Mouse (Mus musculus): ENCODE measurements around the gene Itgb2.

Itgb2 gene

GRCm38 (mm10) chr10:77530140-77530539, at the start of gene Itgb2:
Gene Itgb2, plus strand, starts transcription at chr10:77530252.
- no peak for DNase-seq (ENCODE audit: low spot score in 2 of 2)

DNA sequence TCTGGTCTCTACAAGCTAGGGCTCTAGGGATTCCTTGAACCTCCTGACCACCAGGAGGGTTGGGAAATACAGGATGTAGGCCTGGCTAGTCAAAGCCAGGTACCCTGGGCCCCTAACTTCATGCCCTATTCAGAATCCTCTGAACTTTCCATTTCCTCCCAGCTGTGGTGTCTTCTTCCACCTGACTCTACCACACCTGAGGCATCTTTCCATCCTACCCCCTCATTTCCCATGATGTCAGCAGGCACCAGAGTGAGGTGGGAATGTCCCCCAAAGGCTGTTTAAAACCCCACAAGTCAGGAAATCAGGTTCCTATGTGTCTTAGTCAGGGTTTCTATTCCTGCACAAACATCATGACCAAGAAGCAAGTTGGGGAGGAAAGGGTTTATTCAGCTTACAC, 48.2 kb upstream of the Itgb2 start:
- no peak for DNase-seq (ENCODE audit: low spot score in 2 of 2)

GRCm38 (mm10) chr10:77484205-77484935, 45.7 kb upstream of the Itgb2 start:
- DNase-seq (ENCODE audit: low spot score in 2 of 2), result no peak

- no peak for DNase-seq (ENCODE audit: low spot score in 2 of 2)
These were observed 44.3 kb upstream of the Itgb2 start for GRCm38 (mm10) chr10:77485786-77486185.

GRCm38 (mm10) chr10:77488168-77488567, 41.9 kb upstream of the Itgb2 start:
- DNase-seq (ENCODE audit: low spot score in 2 of 2), result no peak

DNA sequence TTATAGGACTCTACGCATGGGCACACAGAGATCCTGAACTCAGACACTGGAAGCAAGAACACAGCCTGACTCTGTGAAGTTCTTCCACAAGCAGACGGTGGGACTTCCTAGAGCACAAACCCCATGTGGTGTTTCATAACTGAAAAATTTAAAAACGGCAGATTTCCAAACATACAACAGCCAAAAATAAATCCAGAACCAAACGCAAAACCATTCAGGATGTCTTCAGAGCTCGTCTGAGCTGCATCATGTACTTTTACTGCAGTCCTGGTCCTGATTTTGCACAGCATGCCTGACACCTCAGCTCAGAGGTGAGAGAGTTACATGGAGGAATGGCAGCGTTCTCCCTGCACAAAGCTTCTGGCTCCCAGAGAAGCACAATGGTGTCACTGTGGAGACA, 38.5 kb upstream of the Itgb2 start:
- no peak for DNase-seq (ENCODE audit: low spot score in 2 of 2)

- no peak for DNase-seq (ENCODE audit: low spot score in 2 of 2)
These were observed 37.2 kb upstream of the Itgb2 start for GRCm38 (mm10) chr10:77492885-77493284.

- DNase-seq (ENCODE audit: low spot score in 2 of 2), result no peak
These were observed 32.9 kb upstream of the Itgb2 start for GRCm38 (mm10) chr10:77497185-77497584.

GRCm38 (mm10) chr10:77498254-77498653, 31.8 kb upstream of the Itgb2 start:
- DNase-seq (ENCODE audit: low spot score in 2 of 2), result no peak

- no peak for DNase-seq (ENCODE audit: low spot score in 2 of 2)
These were observed 29.4 kb upstream of the Itgb2 start for GRCm38 (mm10) chr10:77500636-77501035.

- DNase-seq (ENCODE audit: low spot score in 2 of 2), result no peak
These were observed 26.8 kb upstream of the Itgb2 start for GRCm38 (mm10) chr10:77502967-77503922.

DNA sequence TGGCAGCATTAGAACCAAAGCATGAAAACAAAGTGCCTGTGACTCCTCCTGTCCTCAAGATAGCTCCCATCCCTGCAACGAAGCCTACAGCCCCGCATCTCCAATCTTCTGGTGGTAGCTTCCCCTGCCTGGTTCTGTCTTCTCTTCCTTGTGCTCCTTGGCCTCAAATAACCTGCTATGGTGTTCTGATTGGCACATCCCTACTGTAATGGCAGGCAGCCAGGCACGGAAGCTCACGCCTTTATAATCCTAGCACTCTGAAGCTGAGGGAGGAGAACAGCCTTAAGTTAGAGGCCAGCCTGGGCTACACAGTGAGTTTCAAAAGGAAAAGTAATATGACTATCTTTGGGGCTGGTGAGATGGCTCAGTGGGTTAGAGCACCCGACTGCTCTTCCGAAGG, 25.9 kb upstream of the Itgb2 start:
- no peak for DNase-seq (ENCODE audit: low spot score in 2 of 2)

DNA sequence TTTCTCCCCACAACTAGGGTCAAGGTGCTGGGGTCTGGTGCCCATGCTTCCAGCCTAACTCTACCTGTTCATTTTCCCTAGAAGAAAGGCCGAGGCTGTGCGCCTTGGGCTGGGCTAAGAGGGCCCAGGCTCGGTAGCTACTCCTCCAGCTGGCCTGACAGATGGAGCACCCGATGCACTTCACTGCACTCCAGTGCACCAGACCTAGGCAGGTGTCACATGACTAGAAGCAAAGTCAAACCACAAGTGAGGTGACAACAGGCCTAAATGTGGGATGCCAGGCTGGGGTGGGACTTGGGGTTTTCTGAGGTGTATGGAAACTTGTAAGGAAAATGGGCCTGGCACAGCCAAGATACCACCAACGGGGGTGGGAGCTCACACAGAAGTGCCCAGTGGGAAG, 23.5 kb upstream of the Itgb2 start:
- no peak for DNase-seq (ENCODE audit: low spot score in 2 of 2)

- no peak for DNase-seq (ENCODE audit: low spot score in 2 of 2)
These were observed 23.0 kb upstream of the Itgb2 start for GRCm38 (mm10) chr10:77506961-77507577.

DNA sequence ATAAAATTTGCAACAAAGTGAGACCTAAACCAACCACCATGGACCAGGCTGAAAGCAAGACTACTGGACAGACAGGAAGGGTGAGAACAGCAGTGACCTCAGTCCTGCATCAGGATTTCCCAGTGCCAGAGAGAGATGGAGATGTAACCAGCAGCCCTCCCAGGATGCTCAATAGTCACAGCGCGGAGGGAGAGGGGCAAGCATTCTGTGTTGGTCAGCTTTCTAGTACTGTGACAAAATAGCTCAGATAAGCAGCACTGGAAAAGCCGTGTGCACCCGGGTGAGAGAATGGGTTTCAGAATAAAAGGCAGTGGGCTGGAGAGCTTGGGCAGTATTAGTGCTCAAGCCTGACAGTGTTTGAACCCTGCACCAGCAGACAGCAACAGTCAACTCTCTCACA, 22.3 kb upstream of the Itgb2 start:
- DNase-seq (ENCODE audit: low spot score in 2 of 2), result no peak

DNA sequence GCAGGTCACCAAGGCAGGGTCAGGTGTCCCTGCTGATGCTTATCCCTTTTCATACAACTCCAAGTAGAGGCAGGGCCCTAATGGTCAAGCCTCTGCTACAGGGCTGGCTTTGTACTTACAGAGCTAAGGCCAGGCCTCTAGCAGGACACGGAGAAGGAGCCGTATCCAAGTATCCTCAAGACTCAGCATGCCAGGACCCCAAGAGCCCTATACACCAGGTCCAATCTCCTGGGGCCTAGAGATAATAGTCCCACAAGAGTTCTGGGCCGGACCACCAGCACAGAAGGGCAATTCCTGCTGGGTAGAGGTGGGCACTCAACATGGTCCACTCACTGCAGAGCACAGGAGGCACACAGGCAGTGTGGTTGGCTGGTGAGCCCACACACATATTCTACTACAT, 21.3 kb upstream of the Itgb2 start:
- no peak for DNase-seq (ENCODE audit: low spot score in 2 of 2)

GRCm38 (mm10) chr10:77509403-77510187, 20.5 kb upstream of the Itgb2 start:
- peak in 1 of 2 experiments; percentile 80 for DNase-seq (ENCODE audit: low spot score in 2 of 2)

DNA sequence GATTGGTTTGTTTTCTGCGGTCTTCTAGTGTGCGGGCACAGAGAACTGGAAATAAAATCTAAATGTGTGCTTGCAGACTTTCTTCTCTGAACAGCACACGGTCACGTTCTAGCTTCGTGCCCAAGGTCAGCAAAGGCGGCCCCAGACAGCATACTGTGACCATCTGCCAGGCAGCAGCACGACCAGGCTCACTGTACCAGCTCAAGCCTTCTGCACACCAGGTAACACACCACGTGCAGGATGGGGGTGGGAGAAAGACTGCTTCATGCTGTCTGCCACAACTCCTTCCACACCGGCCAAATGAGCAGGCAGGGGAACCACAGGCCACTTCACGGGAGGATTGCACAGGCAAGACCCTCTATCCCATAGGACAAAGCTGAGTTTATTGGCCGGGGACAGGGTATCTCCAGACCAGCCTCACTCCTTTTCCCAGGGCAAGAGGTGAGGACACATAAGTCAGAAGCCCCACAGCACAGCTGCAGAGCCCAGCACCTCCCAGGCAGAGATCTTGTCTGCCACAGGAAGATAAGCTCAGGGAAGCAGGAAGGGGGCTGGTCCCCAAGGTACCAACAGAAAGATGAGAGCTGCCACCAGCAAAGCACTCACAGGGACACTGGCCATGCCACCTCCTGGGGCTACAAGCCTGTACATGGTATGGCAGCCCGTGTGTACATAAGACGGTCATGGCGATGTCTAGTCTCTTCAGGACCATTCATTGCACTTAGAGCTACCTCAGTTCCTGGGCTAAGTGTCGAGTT, 19.6 kb upstream of the Itgb2 start:
- DNase-seq (ENCODE audit: low spot score in 2 of 2), result no peak

- peak; percentile 87 to 93 for DNase-seq (ENCODE audit: low spot score in 2 of 2)
These were observed 14.4 kb upstream of the Itgb2 start, which contains the start of gene Fam207a for GRCm38 (mm10) chr10:77515385-77516348. Gene Fam207a, minus strand, starts transcription at chr10:77515785.
